In genomic region chr6:99369156-99369555, GRCm38 (mm10) we compare ENCODE assay signal across 19 mouse cellular contexts.
"Had no signal": no experiment of that assay in that cellular context is flagged by ENCODE, and none has a peak within 500 bp of the region (broad histone marks: within the 10 kb centered on the region; RNA-seq: fewer than 3 reads in every experiment).

No protein-coding gene starts in this region.

- H3K27ac ChIP-seq: hindbrain, embryonic 13.5 days; hindbrain, embryonic 15.5 days; hindbrain, postnatal 0 days; kidney, embryonic 15.5 days; kidney, postnatal 0 days; left cerebral cortex, adult 2 months; limb, embryonic 10.5 days; limb, embryonic 12.5 days; liver, embryonic 13.5 days had no signal

- DNase-seq: gastrocnemius, postnatal 14 days; heart, adult 18-20 months; heart, postnatal 10 days; kidney, adult 11 months; kidney, adult 2 months; kidney, adult 9 months; liver; liver, embryonic 13.5 days had no signal

- H3K36me3 ChIP-seq: heart, embryonic 12.5 days; hindbrain, embryonic 13.5 days; hindbrain, embryonic 15.5 days; kidney, embryonic 15.5 days; limb, embryonic 10.5 days; liver, embryonic 13.5 days had no signal

- H3K4me2 ChIP-seq: heart, embryonic 12.5 days; hindbrain, embryonic 13.5 days; hindbrain, embryonic 15.5 days; kidney, embryonic 15.5 days; limb, embryonic 12.5 days; liver, embryonic 11.5 days; liver, embryonic 13.5 days had no signal

- H3K4me3 ChIP-seq: heart, embryonic 12.5 days; hindbrain, embryonic 13.5 days; hindbrain, embryonic 15.5 days; kidney, embryonic 15.5 days; left cerebral cortex, adult 2 months; limb, embryonic 10.5 days; limb, embryonic 12.5 days; liver, embryonic 13.5 days had no signal

- H3K27me3 ChIP-seq: heart, embryonic 12.5 days; hindbrain, embryonic 13.5 days; hindbrain, embryonic 15.5 days; kidney, embryonic 15.5 days; limb, embryonic 12.5 days; liver, embryonic 13.5 days had no signal

- H3K9me3 ChIP-seq: heart, embryonic 12.5 days; hindbrain, embryonic 13.5 days; hindbrain, embryonic 15.5 days; kidney, embryonic 15.5 days; limb, embryonic 10.5 days; limb, embryonic 12.5 days; liver, embryonic 13.5 days had no signal

- H3K9ac ChIP-seq: heart, embryonic 12.5 days; hindbrain, embryonic 13.5 days; hindbrain, embryonic 15.5 days; kidney, embryonic 15.5 days; limb, embryonic 12.5 days; liver, embryonic 13.5 days had no signal

- ATAC-seq: hindbrain, postnatal 0 days; intestine, embryonic 16.5 days had no signal

- H3K4me1 ChIP-seq: hindbrain, embryonic 15.5 days; limb, embryonic 10.5 days had no signal
